Mouse (Mus musculus) olfactory bulb, adult 2 months (tissue): Measurements from ENCODE around the gene Tmsb4x.

Experiments
- CTCF ChIP-seq: fragments of 200-500 bp; IDR thresholded peaks from 2 replicates; pipeline ENCODE4 v1.5.1; 2012; ENCODE audit warnings: low read depth, mild to moderate bottlenecking, low read length, moderate library complexity; ENCODE audit not compliant: insufficient read depth
- POLR2A ChIP-seq: fragments of 200-500 bp; IDR thresholded peaks from 2 replicates; pipeline ENCODE4 v1.6.1; 2012; ENCODE audit warnings: mild to moderate bottlenecking, low read depth, low read length, moderate library complexity; ENCODE audit not compliant: insufficient read depth

- no peak for TF ChIP-seq CTCF
- no peak for TF ChIP-seq POLR2A
Observed at GRCm38 (mm10) chrX:167201365-167201764, 7.8 kb downstream of the Tmsb4x start.
